Mouse (Mus musculus) kidney, adult 2 months (tissue): ENCODE measurements at regions not wholly inside any gene's neighbourhood (a gene's known extent, or its start where the extent isn't known, plus 50 kb on each side); places are given as distances from the start of the nearest gene placed in this dataset.

Experiments used
- CTCF ChIP-seq: fragments of 200-500 bp; conservative IDR thresholded peaks from 2 replicates; pipeline ENCODE4 v1.5.1; 2011; ENCODE audit warnings: low read depth, mild to moderate bottlenecking, control low read depth, low read length, moderate library complexity, mixed read lengths; ENCODE audit not compliant: insufficient read depth, insufficient read length
- POLR2A ChIP-seq: fragments of 200-500 bp; IDR thresholded peaks from one replicate; pipeline ENCODE4 v1.6.1; 2011; ENCODE audit warnings: low read depth, low read length, control low read depth

GRCm38 (mm10) chr13:5641743-5642510 lies 219.4 kb upstream of the Klf6 start:
- no peak for TF ChIP-seq CTCF
- no peak for TF ChIP-seq POLR2A
